Mouse (Mus musculus): ENCODE results near the gene Pop5.

Pop5 gene

DNA sequence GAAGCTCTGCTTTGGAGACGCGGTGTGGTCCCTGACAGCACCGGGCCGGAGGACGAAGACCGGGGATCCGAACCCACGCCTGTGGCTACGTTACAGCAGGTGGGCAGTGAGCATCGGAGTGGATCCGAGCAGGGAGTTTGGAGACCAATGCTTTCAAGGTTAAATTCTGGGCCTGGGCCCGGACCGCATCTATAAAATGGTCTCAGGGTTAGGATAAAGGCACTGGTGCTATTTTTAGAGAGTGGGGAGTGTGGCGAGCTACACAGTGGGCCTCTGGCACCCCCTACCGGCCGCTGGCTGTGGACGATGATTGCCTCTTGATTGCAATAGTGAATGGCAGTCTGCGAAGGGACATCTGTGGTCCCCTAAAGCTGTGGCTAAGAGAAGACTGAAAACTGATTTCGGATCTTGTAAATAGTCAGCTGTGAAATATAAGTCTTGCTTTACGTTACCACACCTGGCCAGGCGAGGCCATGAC lies at the start of gene Pop5:
Pop5 (plus strand) TSS at position 51 of the 478 bp plus-strand sequence.
- DNase-seq (ENCODE audit: low read depth, low spot score) = peak; percentile 68

GRCm38 (mm10) chr5:115186371-115187073 lies 49.1 kb upstream of the Pop5 start:
- DNase-seq (ENCODE audit: low read depth, low spot score) = no peak

DNA sequence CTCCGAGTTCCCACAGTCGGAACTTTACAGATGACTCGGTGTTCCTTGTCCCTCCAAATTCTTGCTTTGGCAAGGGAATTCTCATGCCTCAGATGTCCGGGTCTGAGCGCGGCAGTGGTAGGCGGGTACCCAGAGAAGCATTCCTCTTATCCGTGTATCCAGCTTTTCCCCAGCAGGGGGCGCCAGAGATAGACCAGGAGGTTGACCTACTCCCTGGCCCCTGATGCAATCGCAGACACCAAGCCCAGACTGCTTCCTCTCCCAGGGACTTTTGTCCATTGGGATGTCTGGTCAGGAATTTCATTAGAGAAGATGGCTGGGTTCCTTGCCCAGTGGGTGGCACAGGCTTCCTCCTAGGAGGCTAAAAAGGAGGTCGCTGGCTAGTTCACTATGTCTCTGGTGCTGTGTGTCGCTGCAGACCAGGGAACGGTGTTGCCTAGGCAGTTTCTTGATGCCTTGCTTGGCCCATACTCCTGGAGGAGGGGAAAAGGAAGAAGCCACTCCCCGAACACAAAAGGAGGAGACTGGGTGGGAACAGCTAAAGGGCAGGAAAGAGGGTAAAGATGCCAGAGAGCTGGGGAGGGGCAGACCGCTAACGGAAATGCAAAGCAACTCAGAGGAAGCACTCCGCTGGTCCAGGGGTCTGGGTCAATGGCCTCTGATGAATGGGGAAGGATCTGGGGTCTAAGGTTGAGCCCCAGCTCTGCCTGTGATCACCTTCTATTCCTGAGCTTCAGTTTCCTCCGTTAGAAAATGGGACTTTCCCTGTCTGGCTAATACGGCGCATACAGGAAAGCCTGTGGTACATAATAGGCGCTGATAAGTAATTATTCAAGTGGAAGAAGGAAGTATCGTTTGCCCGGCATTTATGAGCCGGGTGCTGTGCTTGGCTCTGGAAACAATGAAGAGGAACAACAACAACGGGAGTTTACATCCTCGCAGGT lies 48.2 kb upstream of the Pop5 start:
- DNase-seq (ENCODE audit: low read depth, low spot score) = no peak

- DNase-seq (ENCODE audit: low read depth, low spot score) = no peak
Observed at GRCm38 (mm10) chr5:115188824-115189223, 46.8 kb upstream of the Pop5 start.

DNA sequence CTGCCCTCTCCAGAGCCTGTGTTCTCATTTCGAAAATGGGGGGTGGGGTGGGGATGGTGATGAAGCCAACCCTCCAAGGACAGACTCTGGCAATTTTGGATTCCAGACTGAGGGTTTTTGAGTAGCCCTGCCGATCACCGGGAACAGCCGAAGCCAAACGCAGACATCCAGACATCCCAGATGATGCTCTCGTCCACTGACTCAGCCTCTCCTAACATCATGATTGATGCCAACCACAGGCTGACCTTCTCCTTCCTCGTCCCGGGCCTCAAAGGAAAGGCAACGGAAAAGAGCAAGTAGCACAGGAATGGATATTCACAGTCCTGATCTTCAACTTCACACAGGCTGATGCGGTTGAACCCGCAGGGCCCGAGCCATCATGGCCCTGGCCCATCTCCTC lies 45.6 kb upstream of the Pop5 start:
- DNase-seq (ENCODE audit: low read depth, low spot score) = no peak

GRCm38 (mm10) chr5:115191880-115192827 lies 43.5 kb upstream of the Pop5 start:
- no peak for DNase-seq (ENCODE audit: low read depth, low spot score)

GRCm38 (mm10) chr5:115192828-115193195 lies 42.8 kb upstream of the Pop5 start:
- DNase-seq (ENCODE audit: low read depth, low spot score) = no peak

DNA sequence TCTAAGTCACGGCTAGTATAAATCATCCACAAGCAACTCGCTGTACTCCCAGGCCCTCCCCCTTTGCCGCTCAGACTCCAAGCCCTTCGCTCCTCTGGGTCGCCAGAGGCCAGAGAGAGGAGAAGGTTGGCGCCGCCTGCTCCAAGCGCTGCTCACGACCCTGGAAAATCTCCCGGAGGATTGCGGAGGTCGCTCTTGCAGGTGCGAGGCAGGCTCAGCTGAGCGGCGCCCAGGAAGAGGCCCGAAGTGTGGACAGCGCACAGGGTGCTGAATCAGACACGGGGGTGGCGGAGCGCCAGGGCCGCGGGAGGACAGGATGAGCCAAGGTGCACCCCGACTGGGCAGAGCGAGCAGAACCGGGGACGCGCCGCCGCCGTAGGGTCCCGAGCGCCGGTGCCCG lies 42.4 kb upstream of the Pop5 start:
- DNase-seq (ENCODE audit: low read depth, low spot score) = no peak

- no peak for DNase-seq (ENCODE audit: low read depth, low spot score)
Observed at GRCm38 (mm10) chr5:115193669-115194625, 41.7 kb upstream of the Pop5 start, which contains the start of gene Cabp1. Gene Cabp1 (minus strand): TSS chr5:115194381.

DNA sequence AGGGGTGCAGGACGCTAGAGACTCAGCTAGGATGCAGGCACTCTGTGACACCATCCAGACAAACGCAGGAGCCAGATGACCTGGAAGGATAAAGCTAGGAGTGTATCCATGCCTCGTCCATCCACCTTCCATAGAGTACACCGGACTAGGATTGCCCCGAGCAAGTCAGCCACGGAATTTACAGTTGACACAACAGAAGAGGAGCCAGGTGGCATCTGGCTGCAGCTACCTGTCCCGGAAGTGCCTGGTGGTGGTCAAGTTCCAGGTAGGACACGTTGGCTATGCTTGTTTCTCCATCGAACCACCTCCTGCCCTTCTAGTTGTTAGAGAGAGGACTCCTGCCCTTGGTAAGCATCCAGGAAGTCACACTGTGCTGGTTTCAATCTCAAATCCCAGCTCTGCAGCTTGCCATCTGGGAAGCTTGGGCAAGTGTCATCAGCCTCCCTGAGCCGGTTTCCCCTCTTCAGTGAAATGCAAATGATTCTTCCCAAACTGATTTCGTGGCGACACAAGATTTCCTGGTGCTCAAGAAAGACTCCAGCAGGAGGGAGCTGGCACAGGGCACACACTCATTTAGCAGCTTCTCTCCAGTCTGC lies 40.9 kb upstream of the Pop5 start:
- no peak for DNase-seq (ENCODE audit: low read depth, low spot score)

- no peak for DNase-seq (ENCODE audit: low read depth, low spot score)
Observed at GRCm38 (mm10) chr5:115203735-115204561, 31.7 kb upstream of the Pop5 start.

DNA sequence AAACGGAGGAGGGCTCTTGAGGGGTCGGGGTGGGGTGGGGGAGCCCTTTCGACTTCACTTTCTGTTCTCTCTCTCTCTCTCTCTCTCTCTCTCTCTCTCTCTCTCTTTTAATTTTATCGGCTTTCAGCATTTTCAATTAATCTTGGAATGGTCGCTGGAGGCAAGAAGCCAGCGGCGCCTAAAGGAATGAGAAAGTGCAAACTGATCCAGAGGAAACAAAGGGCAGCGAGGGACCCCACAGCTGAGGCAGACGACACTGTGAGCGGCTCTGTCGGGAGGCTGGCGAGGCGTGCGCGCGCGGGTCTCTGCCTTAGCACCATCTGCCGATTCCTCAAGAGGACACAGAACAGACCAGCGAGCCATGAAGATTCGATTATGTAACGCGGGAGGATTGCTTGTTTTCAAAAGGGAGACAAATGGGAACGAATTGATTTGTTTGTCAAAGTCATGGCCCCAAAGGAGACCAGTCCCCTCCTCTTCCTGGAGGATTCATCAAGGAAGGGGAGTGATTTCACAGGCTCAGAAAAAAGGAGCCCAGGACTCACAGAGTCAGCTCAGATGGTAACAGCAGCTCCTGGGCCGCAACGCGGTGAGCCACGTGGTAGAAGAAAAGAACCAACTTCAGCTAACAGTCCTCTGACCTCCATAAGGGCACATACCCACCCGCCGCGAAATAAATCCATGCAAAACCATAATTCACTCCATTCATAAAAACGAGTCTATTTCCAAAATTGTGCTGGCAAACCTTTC lies 30.9 kb upstream of the Pop5 start:
- no peak for DNase-seq (ENCODE audit: low read depth, low spot score)

GRCm38 (mm10) chr5:115207244-115207643 lies 28.4 kb upstream of the Pop5 start:
- DNase-seq (ENCODE audit: low read depth, low spot score) = no peak

- no peak for DNase-seq (ENCODE audit: low read depth, low spot score)
Observed at GRCm38 (mm10) chr5:115207892-115208291, 27.7 kb upstream of the Pop5 start.

DNA sequence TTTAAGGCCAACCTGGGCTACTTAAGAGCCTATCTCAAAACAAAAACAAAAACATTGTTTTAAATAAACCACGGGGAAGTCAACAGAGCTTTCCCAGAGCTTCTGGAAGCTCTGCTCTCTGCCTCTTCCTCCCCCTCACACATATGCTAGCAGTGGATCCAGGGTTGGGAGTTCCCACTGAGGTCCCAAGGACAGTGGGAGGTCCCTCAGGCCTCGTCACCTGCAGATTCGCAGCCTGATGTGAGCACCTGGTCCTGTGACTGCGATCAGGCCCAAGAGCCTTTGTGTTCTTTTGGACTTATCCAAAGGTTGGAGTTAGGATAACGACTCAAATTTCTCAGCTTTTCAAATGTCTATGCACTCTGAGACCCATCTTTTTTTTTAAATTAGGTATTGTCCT lies 27.0 kb upstream of the Pop5 start:
- DNase-seq (ENCODE audit: low read depth, low spot score) = no peak

GRCm38 (mm10) chr5:115210380-115210779 lies 25.3 kb upstream of the Pop5 start:
- DNase-seq (ENCODE audit: low read depth, low spot score) = no peak

- no peak for DNase-seq (ENCODE audit: low read depth, low spot score)
Observed at GRCm38 (mm10) chr5:115212451-115212850, 23.2 kb upstream of the Pop5 start.

DNA sequence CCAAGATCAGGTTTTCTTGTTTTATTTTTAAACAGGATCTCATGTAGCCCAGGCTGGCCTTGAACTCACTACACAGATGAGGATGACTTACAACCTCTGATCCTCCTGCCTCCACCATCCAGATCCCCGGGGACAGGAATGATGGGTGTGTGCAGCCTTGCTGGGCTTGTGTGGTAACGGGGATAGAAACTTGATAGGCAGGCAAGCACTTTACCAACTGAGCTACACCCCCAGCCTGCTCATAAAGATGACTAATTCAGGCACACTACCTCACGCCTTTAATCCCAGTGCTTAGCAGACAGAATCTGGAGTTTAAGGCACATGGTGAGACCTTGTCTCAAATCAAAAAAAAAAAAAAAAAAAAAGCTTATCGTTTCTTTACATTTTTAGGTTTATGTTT lies 22.8 kb upstream of the Pop5 start:
- DNase-seq (ENCODE audit: low read depth, low spot score) = no peak

Data from telencephalon, adult 2 months (tissue).